Mouse (Mus musculus): ENCODE data around the gene Dlgap4. TPM values are rescaled to one million over a fixed set of nuclear protein-coding genes. Genes with fewer than 3 reads are reported as not detected.
A peak's percentile ranks its signal among the peaks of the same experiment; 100 is the strongest.

The Dlgap4 gene
- polyA plus RNA-seq, 1 experiment from 2014 or later = 57.8 TPM

DNA sequence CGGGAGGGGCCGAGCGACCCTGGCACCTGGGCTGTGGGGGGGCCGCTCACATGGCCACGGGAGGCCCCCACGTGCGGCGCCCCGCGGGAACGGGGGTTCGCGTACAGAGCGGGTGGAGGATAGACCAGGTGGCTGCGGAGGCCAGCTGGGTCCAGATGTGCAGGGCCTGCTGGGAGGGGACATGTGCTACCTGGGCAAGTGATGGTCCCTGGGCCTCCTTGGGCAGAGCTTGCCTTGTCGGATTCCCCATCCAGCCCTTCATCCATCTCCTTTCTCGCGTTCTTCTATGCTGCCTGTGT, 702 bp downstream of the Dlgap4 start:
- Histone ChIP-seq H3K4me3 (ENCODE audit: low read length) (peak overlapping the region; percentile 67), H3K4me1 (ENCODE audit: control insufficient read depth, insufficient read depth, low read length) (peaks cover 10% of the 10 kb centered on the region; the same call in 1 of the 2 replicates), H3K27ac (ENCODE audit: low read length) (no peak overlapping the region), H3K36me3 (ENCODE audit: control insufficient read depth, insufficient read depth) (no peaks in the 10 kb centered on the region), H3K9ac (ENCODE audit: low read length) (peak overlapping the region; percentile 70), H3K4me2 (ENCODE audit: low read depth, low read length) (peak overlapping the region; percentile 97), H3K9me3 (replicated peaks; ENCODE audit: control insufficient read depth, low read length) (no peaks in the 10 kb centered on the region), H3K27me3 (ENCODE audit: control insufficient read depth, insufficient read depth, low read length) (peaks cover 80% of the 10 kb centered on the region)
- under 1% methylated on average over 18 of the region's 18 CpGs for WGBS
- ATAC-seq (replicated peaks; ENCODE audit: extremely low read depth, insufficient read depth, low FRiP score) = no peak

DNA sequence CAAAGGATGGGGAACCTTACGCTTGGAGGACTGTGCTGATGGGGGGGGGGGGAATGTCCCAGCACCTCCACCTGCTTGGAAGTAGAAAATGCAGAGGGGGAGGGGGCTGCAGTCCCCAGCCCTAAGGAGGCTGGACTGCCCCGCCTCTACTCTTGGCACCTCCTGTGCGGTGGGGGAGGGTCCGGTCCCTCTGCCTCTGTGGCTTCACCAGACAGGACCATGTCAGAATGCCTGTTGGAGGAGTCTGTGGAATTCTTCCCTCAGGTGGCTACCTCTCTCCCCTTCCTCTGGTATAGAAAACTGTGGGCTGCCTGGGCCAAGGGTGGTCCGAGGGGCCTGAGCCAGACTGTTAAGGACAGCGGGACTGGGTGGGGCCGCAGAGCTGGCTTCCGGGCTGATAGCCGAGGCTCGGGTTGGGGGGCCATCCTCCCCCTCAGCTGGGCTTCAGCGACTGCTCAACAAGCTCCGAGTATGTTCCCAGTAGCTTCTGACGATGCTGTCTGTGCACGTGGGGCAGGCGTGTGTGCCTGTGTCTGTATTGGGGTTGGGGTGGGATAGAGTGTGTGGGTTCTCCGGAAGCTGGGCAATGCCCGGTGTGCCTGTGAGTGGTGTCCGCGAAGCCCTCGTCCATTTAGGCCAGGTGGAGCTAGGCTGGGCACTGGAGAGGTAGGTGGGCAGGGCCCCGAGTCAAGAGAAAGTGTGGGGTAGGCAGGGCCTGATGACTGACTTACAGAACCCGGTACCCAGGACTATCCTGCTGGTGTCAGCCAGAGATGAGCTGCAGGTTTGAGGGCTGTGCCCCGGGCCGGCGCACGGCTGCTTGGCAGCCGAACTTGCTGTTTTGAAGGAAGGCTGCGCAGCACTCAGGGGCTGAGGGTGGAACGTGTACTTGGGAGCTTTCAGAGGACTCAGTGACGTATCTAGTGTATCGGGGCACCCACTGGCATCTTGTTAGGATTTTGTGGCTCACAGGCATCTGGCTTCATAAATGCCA, 1.5 kb downstream of the Dlgap4 start:
- peak overlapping the region; percentile 28; the same call in 1 of the 2 replicates for H3K4me2 ChIP-seq (ENCODE audit: low read depth, low read length)
- H3K27me3 ChIP-seq (ENCODE audit: control insufficient read depth, insufficient read depth, low read length) = peaks cover 79% of the 10 kb centered on the region
- WGBS = 9% methylated on average over 31 of the region's 31 CpGs
- H3K9me3 ChIP-seq (replicated peaks; ENCODE audit: control insufficient read depth, low read length) = no peaks in the 10 kb centered on the region
- no peak overlapping the region for H3K9ac ChIP-seq (ENCODE audit: low read length)
- no peaks in the 10 kb centered on the region for H3K36me3 ChIP-seq (ENCODE audit: control insufficient read depth, insufficient read depth)
- peak overlapping the region; percentile 17 for H3K4me3 ChIP-seq (ENCODE audit: low read length)
- ATAC-seq (replicated peaks; ENCODE audit: extremely low read depth, insufficient read depth, low FRiP score) = no peak
- H3K4me1 ChIP-seq (ENCODE audit: control insufficient read depth, insufficient read depth, low read length) = peaks cover 10% of the 10 kb centered on the region; the same call in 1 of the 2 replicates
- no peak overlapping the region for H3K27ac ChIP-seq (ENCODE audit: low read length)

DNA sequence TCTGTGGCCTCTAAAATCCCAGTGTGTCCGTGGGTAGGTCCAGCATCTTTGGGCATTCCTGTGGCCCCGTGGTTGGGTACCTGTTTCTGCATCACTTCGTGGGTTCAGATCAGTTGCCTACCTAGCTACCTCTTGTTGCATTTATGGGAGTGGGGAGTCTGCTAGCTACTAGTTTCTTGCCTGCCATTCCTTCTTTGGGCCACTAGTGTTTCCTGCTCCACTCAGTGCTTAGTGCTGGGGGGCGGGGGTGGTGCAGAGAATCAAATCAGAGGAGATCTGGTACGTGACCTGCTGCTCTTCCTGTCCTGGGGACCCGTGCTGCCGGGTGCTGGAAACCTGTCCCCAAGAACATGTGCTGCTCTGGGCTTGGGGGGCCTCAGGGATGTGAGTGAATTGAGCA, 3.0 kb downstream of the Dlgap4 start:
- Histone ChIP-seq H3K4me3 (ENCODE audit: low read length) (no peak overlapping the region), H3K27ac (ENCODE audit: low read length) (no peak overlapping the region), H3K4me1 (ENCODE audit: control insufficient read depth, insufficient read depth, low read length) (peaks cover 16% of the 10 kb centered on the region; the same call in 1 of the 2 replicates), H3K4me2 (ENCODE audit: low read depth, low read length) (no peak overlapping the region), H3K9ac (ENCODE audit: low read length) (no peak overlapping the region), H3K36me3 (ENCODE audit: control insufficient read depth, insufficient read depth) (no peaks in the 10 kb centered on the region), H3K9me3 (replicated peaks; ENCODE audit: control insufficient read depth, low read length) (no peaks in the 10 kb centered on the region), H3K27me3 (ENCODE audit: control insufficient read depth, insufficient read depth, low read length) (peaks cover 72% of the 10 kb centered on the region)
- ATAC-seq (replicated peaks; ENCODE audit: extremely low read depth, insufficient read depth, low FRiP score) = no peak
- WGBS = 71% methylated on average over 7 of the region's 7 CpGs

DNA sequence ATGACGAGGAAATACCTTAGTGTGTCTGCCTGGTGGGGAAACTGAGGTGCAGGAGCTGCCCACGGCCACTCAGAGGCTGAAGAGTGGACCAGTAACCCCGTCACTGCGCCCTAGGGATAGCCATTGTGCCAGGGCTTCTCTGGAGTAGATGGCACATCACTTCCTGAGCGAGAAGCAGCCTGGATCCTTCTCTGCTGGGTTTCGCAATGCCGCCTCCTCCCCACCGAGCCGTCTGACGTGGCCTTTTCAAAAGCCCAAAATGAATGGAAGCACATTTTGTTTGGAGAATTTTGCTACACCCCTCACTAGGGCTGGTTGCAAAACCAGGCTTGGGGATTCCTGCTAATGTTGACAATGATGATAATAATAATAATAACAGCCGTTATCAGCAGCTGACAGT, 4.0 kb downstream of the Dlgap4 start:
- no peak overlapping the region for H3K4me3 ChIP-seq (ENCODE audit: low read length)
- H3K4me1 ChIP-seq (ENCODE audit: control insufficient read depth, insufficient read depth, low read length) = peaks cover 19% of the 10 kb centered on the region; the same call in 1 of the 2 replicates
- H3K9me3 ChIP-seq (replicated peaks; ENCODE audit: control insufficient read depth, low read length) = no peaks in the 10 kb centered on the region
- H3K4me2 ChIP-seq (ENCODE audit: low read depth, low read length) = no peak overlapping the region
- no peak overlapping the region for H3K27ac ChIP-seq (ENCODE audit: low read length)
- H3K36me3 ChIP-seq (ENCODE audit: control insufficient read depth, insufficient read depth) = no peaks in the 10 kb centered on the region
- peaks cover 63% of the 10 kb centered on the region for H3K27me3 ChIP-seq (ENCODE audit: control insufficient read depth, insufficient read depth, low read length)
- 47% methylated on average over 11 of the region's 11 CpGs for WGBS
- ATAC-seq (replicated peaks; ENCODE audit: extremely low read depth, insufficient read depth, low FRiP score) = no peak
- no peak overlapping the region for H3K9ac ChIP-seq (ENCODE audit: low read length)

DNA sequence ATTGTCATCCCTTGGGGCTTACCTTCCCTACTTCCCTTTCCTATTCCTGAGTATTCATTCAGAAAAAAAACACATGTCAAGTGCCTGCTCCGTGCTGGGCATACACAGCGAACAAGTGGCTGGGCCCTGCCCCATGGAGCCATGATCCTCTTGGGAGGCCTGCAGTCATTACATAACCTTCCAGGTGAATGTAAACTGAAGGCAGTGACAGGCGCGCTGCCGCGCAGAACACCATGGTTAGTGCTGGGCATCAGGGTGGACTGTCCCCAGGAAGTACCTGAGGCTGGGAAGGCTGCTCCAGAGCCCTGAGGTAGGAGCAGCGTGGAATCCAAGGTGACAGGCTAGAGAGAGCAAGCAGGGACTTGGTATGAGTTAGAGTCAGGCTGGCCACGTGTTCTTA, 7.4 kb downstream of the Dlgap4 start:
- Histone ChIP-seq H3K9ac (ENCODE audit: low read length) (no peak overlapping the region), H3K4me3 (ENCODE audit: low read length) (no peak overlapping the region), H3K27me3 (ENCODE audit: control insufficient read depth, insufficient read depth, low read length) (peaks cover 36% of the 10 kb centered on the region), H3K4me2 (ENCODE audit: low read depth, low read length) (no peak overlapping the region), H3K4me1 (ENCODE audit: control insufficient read depth, insufficient read depth, low read length) (peaks cover 22% of the 10 kb centered on the region), H3K27ac (ENCODE audit: low read length) (no peak overlapping the region), H3K9me3 (replicated peaks; ENCODE audit: control insufficient read depth, low read length) (no peaks in the 10 kb centered on the region), H3K36me3 (ENCODE audit: control insufficient read depth, insufficient read depth) (no peaks in the 10 kb centered on the region)
- 78% methylated on average over 8 of the region's 8 CpGs for WGBS
- ATAC-seq (replicated peaks; ENCODE audit: extremely low read depth, insufficient read depth, low FRiP score) = no peak

DNA sequence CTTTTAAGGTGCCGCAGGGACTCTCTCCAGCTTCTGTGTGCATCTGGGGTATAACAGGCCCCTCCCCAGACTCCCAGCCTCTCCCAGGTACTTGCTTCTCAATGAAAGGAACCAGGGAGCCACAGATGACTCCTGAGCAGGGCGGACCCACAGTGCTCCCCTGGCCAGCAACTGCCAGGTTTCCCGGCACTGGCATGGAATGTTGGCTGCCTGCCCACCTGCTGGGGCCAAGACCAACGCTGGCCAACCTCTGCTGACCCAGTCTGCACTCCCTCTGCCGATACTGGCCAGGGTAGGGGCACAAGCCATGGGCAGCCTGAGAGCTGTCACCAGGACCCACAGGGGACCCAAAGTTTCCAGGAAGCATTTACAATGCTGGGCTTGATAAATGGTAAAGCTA, 7.9 kb downstream of the Dlgap4 start:
- no peak overlapping the region for H3K9ac ChIP-seq (ENCODE audit: low read length)
- H3K4me2 ChIP-seq (ENCODE audit: low read depth, low read length) = no peak overlapping the region
- no peak for ATAC-seq (replicated peaks; ENCODE audit: extremely low read depth, insufficient read depth, low FRiP score)
- H3K27me3 ChIP-seq (ENCODE audit: control insufficient read depth, insufficient read depth, low read length) = peaks cover 30% of the 10 kb centered on the region
- 39% methylated on average over 5 of the region's 5 CpGs for WGBS
- H3K36me3 ChIP-seq (ENCODE audit: control insufficient read depth, insufficient read depth) = no peaks in the 10 kb centered on the region
- no peak overlapping the region for H3K4me3 ChIP-seq (ENCODE audit: low read length)
- H3K27ac ChIP-seq (ENCODE audit: low read length) = no peak overlapping the region
- H3K9me3 ChIP-seq (replicated peaks; ENCODE audit: control insufficient read depth, low read length) = no peaks in the 10 kb centered on the region
- peaks cover 27% of the 10 kb centered on the region for H3K4me1 ChIP-seq (ENCODE audit: control insufficient read depth, insufficient read depth, low read length)

DNA sequence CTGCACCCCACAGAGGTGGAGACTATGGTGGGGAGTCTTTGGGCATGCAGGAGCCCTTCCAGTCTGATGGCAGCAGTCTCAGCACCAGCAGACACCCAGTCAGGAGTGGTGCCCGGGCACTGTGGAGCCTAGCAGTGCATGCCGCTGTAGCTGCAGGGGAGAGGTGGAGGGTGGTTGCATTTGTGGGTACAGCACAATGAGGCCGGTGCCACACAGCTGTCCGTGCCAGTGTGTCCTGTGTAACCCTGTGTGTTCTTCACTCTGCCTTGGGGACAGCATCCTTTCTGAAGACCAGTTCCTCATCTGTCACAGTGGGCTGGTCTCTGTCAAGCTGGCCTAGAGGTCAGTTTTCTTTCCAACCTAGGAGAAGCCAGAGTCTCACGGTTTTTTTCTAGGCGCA, 8.7 kb downstream of the Dlgap4 start:
- Histone ChIP-seq H3K27me3 (ENCODE audit: control insufficient read depth, insufficient read depth, low read length) (peaks cover 23% of the 10 kb centered on the region), H3K4me2 (ENCODE audit: low read depth, low read length) (no peak overlapping the region), H3K36me3 (ENCODE audit: control insufficient read depth, insufficient read depth) (no peaks in the 10 kb centered on the region), H3K9ac (ENCODE audit: low read length) (no peak overlapping the region), H3K4me3 (ENCODE audit: low read length) (no peak overlapping the region), H3K9me3 (replicated peaks; ENCODE audit: control insufficient read depth, low read length) (no peaks in the 10 kb centered on the region; the same call in 1 of the 2 replicates), H3K27ac (ENCODE audit: low read length) (no peak overlapping the region), H3K4me1 (ENCODE audit: control insufficient read depth, insufficient read depth, low read length) (peaks cover 27% of the 10 kb centered on the region)
- 87% methylated on average over 6 of the region's 6 CpGs for WGBS
- ATAC-seq (replicated peaks; ENCODE audit: extremely low read depth, insufficient read depth, low FRiP score) = no peak

DNA sequence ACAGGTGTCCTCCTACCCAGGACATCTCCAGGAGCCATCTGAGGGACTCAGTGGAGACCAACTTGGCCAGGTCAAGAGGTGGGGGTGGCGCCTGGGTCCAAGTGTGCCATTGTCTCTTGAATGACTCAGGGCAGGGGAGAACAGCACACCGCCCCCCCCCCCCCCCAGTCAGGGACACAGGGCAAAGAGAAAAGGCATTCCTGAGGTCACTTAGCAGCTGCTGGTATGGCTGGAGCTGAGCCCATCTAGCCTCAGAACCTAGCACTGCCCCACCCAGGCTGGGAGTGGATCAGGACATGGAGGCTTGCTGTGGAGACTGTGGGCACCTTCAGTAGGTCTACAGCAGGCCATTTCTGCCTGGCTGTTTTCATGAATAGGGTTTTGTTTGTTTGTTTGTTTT, 9.7 kb downstream of the Dlgap4 start:
- no peak overlapping the region for H3K27ac ChIP-seq (ENCODE audit: low read length)
- no peaks in the 10 kb centered on the region; the same call in 1 of the 2 replicates for H3K9me3 ChIP-seq (replicated peaks; ENCODE audit: control insufficient read depth, low read length)
- H3K4me1 ChIP-seq (ENCODE audit: control insufficient read depth, insufficient read depth, low read length) = peaks cover 27% of the 10 kb centered on the region
- H3K27me3 ChIP-seq (ENCODE audit: control insufficient read depth, insufficient read depth, low read length) = peaks cover 17% of the 10 kb centered on the region
- no peak overlapping the region for H3K9ac ChIP-seq (ENCODE audit: low read length)
- no peak overlapping the region for H3K4me3 ChIP-seq (ENCODE audit: low read length)
- no peak overlapping the region for H3K4me2 ChIP-seq (ENCODE audit: low read depth, low read length)
- no peaks in the 10 kb centered on the region for H3K36me3 ChIP-seq (ENCODE audit: control insufficient read depth, insufficient read depth)
- no peak for ATAC-seq (replicated peaks; ENCODE audit: extremely low read depth, insufficient read depth, low FRiP score)
- 70% methylated on average over 2 of the region's 2 CpGs for WGBS

DNA sequence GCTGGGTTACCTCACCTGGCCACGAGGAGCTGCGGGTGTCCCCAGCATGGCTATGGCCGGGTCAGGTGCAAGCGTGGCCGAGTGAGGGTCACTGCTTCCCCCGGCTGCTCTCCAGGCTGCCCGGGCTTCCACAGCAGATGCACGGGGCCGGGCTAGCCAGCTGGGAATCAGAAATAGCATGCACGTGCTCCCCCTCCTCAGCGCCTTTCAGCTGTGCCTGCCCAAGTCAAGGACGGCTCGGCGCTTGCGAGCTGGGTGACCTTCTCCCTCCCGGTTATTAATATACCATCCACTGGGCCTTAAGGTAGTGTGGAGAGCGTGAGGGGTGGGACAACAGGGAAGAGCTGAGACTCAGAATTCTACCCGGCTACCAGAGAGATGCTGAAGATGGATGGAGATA, 11.8 kb downstream of the Dlgap4 start:
- peak overlapping the region; percentile 24 for H3K4me2 ChIP-seq (ENCODE audit: low read depth, low read length)
- H3K9ac ChIP-seq (ENCODE audit: low read length) = peak overlapping the region; percentile 60
- peaks cover 3% of the 10 kb centered on the region; the same call in 1 of the 2 replicates for H3K27me3 ChIP-seq (ENCODE audit: control insufficient read depth, insufficient read depth, low read length)
- H3K36me3 ChIP-seq (ENCODE audit: control insufficient read depth, insufficient read depth) = no peaks in the 10 kb centered on the region
- ATAC-seq (replicated peaks; ENCODE audit: extremely low read depth, insufficient read depth, low FRiP score) = peak; percentile 79
- peaks cover 27% of the 10 kb centered on the region for H3K4me1 ChIP-seq (ENCODE audit: control insufficient read depth, insufficient read depth, low read length)
- no peak overlapping the region for H3K4me3 ChIP-seq (ENCODE audit: low read length)
- peak overlapping the region; percentile 85 for H3K27ac ChIP-seq (ENCODE audit: low read length)
- peaks cover 2% of the 10 kb centered on the region; the same call in 1 of the 2 replicates for H3K9me3 ChIP-seq (replicated peaks; ENCODE audit: control insufficient read depth, low read length)
- WGBS = 42% methylated on average over 18 of the region's 18 CpGs

Data from heart, embryonic 16.5 days (tissue).